Mouse (Mus musculus) intestine, embryonic 14.5 days (tissue): ENCODE data around the gene Lrrc41. TPM values are rescaled to one million over a fixed set of nuclear protein-coding genes. Genes with fewer than 3 reads are reported as not detected.

Experiments used
- ATAC-seq: fragments of 200-750 bp; cut with Nextera tagmentation; replicated peaks from 2 replicates; pipeline ENCODE4 v1.8.0; 2017; ENCODE audit warnings: low read depth, moderate number of reproducible peaks, moderate TSS enrichment, moderate library complexity; ENCODE audit not compliant: low FRiP score, low TSS enrichment
- DNase-seq: peaks from one replicate; pipeline ENCODE4 v3.0.0-alpha.2; 2018; ENCODE audit warnings: low spot score
- H3K27ac ChIP-seq: fragments of 300-500 bp; sonication (generic); 2 replicates; pipeline ENCODE4 v1.5.1; 2014; ENCODE audit warnings: low read depth, mild to moderate bottlenecking, control low read depth
- H3K27me3 ChIP-seq: fragments of 300-500 bp; sonication (generic); replicated peaks from 2 replicates; pipeline ENCODE4 v1.6.1; 2014; ENCODE audit warnings: low read length, control low read depth; ENCODE audit not compliant: control insufficient read depth, insufficient read depth
- H3K36me3 ChIP-seq: fragments of 300-500 bp; sonication (generic); 2 replicates; pipeline ENCODE4 v1.6.1; 2014; ENCODE audit warnings: low read length, control low read depth; ENCODE audit not compliant: control insufficient read depth, insufficient read depth
- H3K4me1 ChIP-seq: fragments of 300-500 bp; sonication (generic); replicated peaks from 2 replicates; pipeline ENCODE4 v1.6.1; 2014; ENCODE audit warnings: low read length, control low read depth, mixed read lengths; ENCODE audit not compliant: control insufficient read depth, insufficient read depth
- H3K4me2 ChIP-seq: fragments of 300-500 bp; sonication (generic); 2 replicates; pipeline ENCODE4 v1.6.1; 2014; ENCODE audit warnings: low read length
- H3K4me3 ChIP-seq: fragments of 300-500 bp; sonication (generic); 2 replicates; pipeline ENCODE4 v1.5.1; 2014; ENCODE audit warnings: low read depth, low read length, control low read depth, mixed read lengths
- H3K9ac ChIP-seq: fragments of 300-500 bp; sonication (generic); 2 replicates; pipeline ENCODE4 v1.6.1; 2014; ENCODE audit warnings: mild to moderate bottlenecking, low read length
- H3K9me3 ChIP-seq: fragments of 300-500 bp; sonication (generic); 2 replicates; pipeline ENCODE4 v1.6.1; 2016; ENCODE audit warnings: low read length, control low read depth; ENCODE audit not compliant: control insufficient read depth
- WGBS: fragments of 180-500 bp; shearing (Covaris S2); extraction: QIAGEN DNeasy Blood & Tissue Kit; methylation state at CpG from one replicate; pipeline ENCODE4 v1.1.7; 2014; 5-methylcytosine and 5-hydroxymethylcytosine counted together
- polyA plus RNA-seq: library from polyadenylated mRNA; unstranded; fragments of >200 nt; fragmentation: Nextera tagmentation; extraction: Ambion mirVana; gene quantifications from 2 replicates; pipeline ENCODE4 v1.2.1, GENCODE M21; 2014

Lrrc41 gene
- polyA plus RNA-seq, 1 experiment from 2014 or later, result 73.4 TPM

- 2% methylated on average over 8 of the region's 8 CpGs for WGBS
Observed at GRCm38 (mm10) chr4:116074145-116074675, 859 bp upstream of the Lrrc41 start.

GRCm38 (mm10) chr4:116075631-116076368 lies 731 bp downstream of the Lrrc41 start:
- 0% methylated on average over 60 of the region's 77 CpGs for WGBS
- peak; percentile 96 for DNase-seq
- Histone ChIP-seq H3K27ac (peak overlapping the region; percentile 98), H3K9ac (peak overlapping the region; percentile 82), H3K4me1 (peaks cover 29% of the 10 kb centered on the region), H3K4me2 (peak overlapping the region; percentile 91), H3K27me3 (no peaks in the 10 kb centered on the region), H3K4me3 (peak overlapping the region; percentile 66), H3K9me3 (no peaks in the 10 kb centered on the region), H3K36me3 (peaks cover 12% of the 10 kb centered on the region)
- ATAC-seq, result peak; percentile 78

More at GRCm38 (mm10) chr4:116074145-116074675, 859 bp upstream of the Lrrc41 start:
- Histone ChIP-seq H3K27ac (peak overlapping the region; percentile 98; the same call in 1 of the 2 replicates), H3K27me3 (no peaks in the 10 kb centered on the region), H3K9ac (peak overlapping the region; percentile 82), H3K4me1 (peaks cover 29% of the 10 kb centered on the region), H3K4me2 (peak overlapping the region; percentile 67), H3K36me3 (peaks cover 15% of the 10 kb centered on the region), H3K4me3 (peak overlapping the region; percentile 66), H3K9me3 (no peaks in the 10 kb centered on the region)
- no peak for DNase-seq
- ATAC-seq, result no peak

GRCm38 (mm10) chr4:116076369-116077231 lies 1.5 kb downstream of the Lrrc41 start:
- peaks cover 29% of the 10 kb centered on the region for H3K4me1 ChIP-seq

GRCm38 (mm10) chr4:116077240-116078095 lies 2.4 kb downstream of the Lrrc41 start:
- 53% methylated on average over 3 of the region's 3 CpGs for WGBS
- DNase-seq (peak; percentile 57), ATAC-seq (no peak)
- peak overlapping the region; percentile 91 for H3K4me2 ChIP-seq
- H3K27me3 ChIP-seq, result no peaks in the 10 kb centered on the region
- peaks cover 29% of the 10 kb centered on the region for H3K4me1 ChIP-seq
- H3K27ac ChIP-seq, result peak overlapping the region; percentile 98; the same call in 1 of the 2 replicates
- peaks cover 27% of the 10 kb centered on the region for H3K36me3 ChIP-seq
- no peaks in the 10 kb centered on the region for H3K9me3 ChIP-seq
- H3K9ac ChIP-seq, result peak overlapping the region; percentile 82
- H3K4me3 ChIP-seq, result peak overlapping the region; percentile 66

More at GRCm38 (mm10) chr4:116076369-116077231, 1.5 kb downstream of the Lrrc41 start:
- ATAC-seq (peak; percentile 19), DNase-seq (peak; percentile 81)
- Histone ChIP-seq H3K36me3 (peaks cover 20% of the 10 kb centered on the region), H3K9ac (peak overlapping the region; percentile 82), H3K27ac (peak overlapping the region; percentile 98), H3K9me3 (no peaks in the 10 kb centered on the region), H3K4me2 (peak overlapping the region; percentile 91), H3K27me3 (no peaks in the 10 kb centered on the region), H3K4me3 (peak overlapping the region; percentile 66)
- WGBS, result 2% methylated on average over 37 of the region's 37 CpGs

GRCm38 (mm10) chr4:116088510-116089249 lies 13.6 kb downstream of the Lrrc41 start:
- no peaks in the 10 kb centered on the region for H3K9me3 ChIP-seq
- no peak overlapping the region for H3K4me3 ChIP-seq
- H3K9ac ChIP-seq, result no peak overlapping the region
- H3K4me1 ChIP-seq, result no peaks in the 10 kb centered on the region
- no peak for ATAC-seq
- peaks cover 93% of the 10 kb centered on the region for H3K36me3 ChIP-seq
- 89% methylated on average over 23 of the region's 23 CpGs for WGBS
- H3K27ac ChIP-seq, result no peak overlapping the region
- H3K4me2 ChIP-seq, result no peak overlapping the region
- DNase-seq, result no peak
- H3K27me3 ChIP-seq, result no peaks in the 10 kb centered on the region

GRCm38 (mm10) chr4:116096291-116096690 lies 21.2 kb downstream of the Lrrc41 start:
- no peak for ATAC-seq
- no peak for DNase-seq
- Histone ChIP-seq H3K4me3 (no peak overlapping the region), H3K36me3 (peaks cover 99% of the 10 kb centered on the region), H3K9me3 (no peaks in the 10 kb centered on the region), H3K9ac (no peak overlapping the region), H3K27ac (no peak overlapping the region), H3K4me2 (no peak overlapping the region), H3K27me3 (no peaks in the 10 kb centered on the region), H3K4me1 (no peaks in the 10 kb centered on the region; the same call in 1 of the 2 replicates)
- WGBS, result 93% methylated on average over 10 of the region's 10 CpGs

GRCm38 (mm10) chr4:116097211-116097610 lies 22.1 kb downstream of the Lrrc41 start:
- H3K27me3 ChIP-seq, result no peaks in the 10 kb centered on the region
- no peak overlapping the region for H3K9ac ChIP-seq
- DNase-seq (no peak), ATAC-seq (no peak)
- H3K9me3 ChIP-seq, result no peaks in the 10 kb centered on the region
- no peaks in the 10 kb centered on the region; the same call in 1 of the 2 replicates for H3K4me1 ChIP-seq
- H3K27ac ChIP-seq, result no peak overlapping the region
- WGBS, result 59% methylated on average over 8 of the region's 8 CpGs
- peaks cover 99% of the 10 kb centered on the region for H3K36me3 ChIP-seq
- H3K4me2 ChIP-seq, result no peak overlapping the region
- H3K4me3 ChIP-seq, result no peak overlapping the region
